Mouse (Mus musculus): ENCODE data around the gene Rftn1.

- TF ChIP-seq POLR2A (IDR thresholded peaks at IDR 0.05; ENCODE audit: extremely low read depth, insufficient read depth, low read length) (no peak), CTCF (IDR thresholded peaks at IDR 0.05; ENCODE audit: extremely low read depth, insufficient read depth, low read length) (no peak)
These were observed 94.2 kb downstream of the Rftn1 start for GRCm38 (mm10) chr17:50096305-50096704.
